Mouse (Mus musculus) neutrophil, adult 5-6 weeks (primary cell): Measurements from ENCODE around the gene Defb5. TPM values are rescaled to one million over a fixed set of nuclear protein-coding genes. Genes with fewer than 3 reads are reported as not detected.
"Not testable (repeated sequence)": the region's sequence is repeated elsewhere in the genome, so short reads cannot be mapped to it uniquely, and the experiment has no call there.

ENCODE experiments used
- ATAC-seq: fragments of 151-379, 151-347 bp; 2 replicates; pipeline ENCODE4 v1.8.0; 2017; ENCODE audit warnings: mild to moderate bottlenecking, moderate TSS enrichment; ENCODE audit not compliant: insufficient number of reproducible peaks, poor library complexity, low FRiP score, severe bottlenecking; ENCODE audit errors: extremely low read depth
- total RNA-seq: library from RNA; stranded (forward); fragments of 200-1000 nt; gene quantifications from 2 replicates; pipeline ENCODE4 v1.2.3, GENCODE M21; 2017

Defb5 gene
- not detected in 2 replicates for total RNA-seq

DNA sequence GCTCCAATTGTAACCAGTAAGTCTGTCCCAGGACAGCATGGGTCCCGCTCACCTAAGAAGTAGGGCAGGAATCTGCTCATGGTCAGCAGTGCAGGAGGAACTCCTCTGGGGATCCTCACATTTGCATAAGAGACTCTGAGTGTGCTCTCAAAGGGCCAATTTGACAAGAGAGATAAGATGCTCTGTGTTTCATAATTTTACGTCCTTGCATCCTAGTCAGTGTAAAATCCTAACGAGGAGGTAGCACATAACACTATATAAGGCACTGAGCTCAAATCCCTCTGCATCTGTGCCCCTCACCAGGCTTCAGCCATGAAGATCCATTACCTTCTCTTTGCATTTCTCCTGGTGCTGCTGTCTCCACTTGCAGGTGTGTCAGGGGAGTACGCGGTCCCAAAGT lies at the start of gene Defb5:
TSS of gene Defb5 (plus strand) at position 301 of the 400 bp plus-strand sequence.
- ATAC-seq, result no peak

DNA sequence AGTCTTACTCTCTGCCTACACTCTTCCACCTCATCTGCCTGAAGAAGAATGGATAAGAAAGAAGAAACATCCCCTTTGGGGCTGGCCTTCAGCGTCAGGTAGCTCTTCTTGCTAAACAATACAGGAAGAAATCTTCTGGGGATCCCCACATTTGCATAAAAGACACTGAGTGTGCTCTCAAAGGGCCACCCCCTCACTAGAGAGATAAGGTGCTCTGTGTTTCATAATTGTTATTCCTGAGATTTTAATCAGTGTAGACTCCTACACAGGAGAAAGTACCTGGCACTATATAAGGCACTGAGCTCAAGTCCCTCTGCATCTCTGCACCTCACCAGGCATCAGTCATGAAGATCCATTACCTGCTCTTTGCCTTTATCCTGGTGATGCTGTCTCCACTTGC lies 22.2 kb upstream of the Defb5 start, which contains the start of gene Defb6:
TSS of gene Defb6 (plus strand) at position 318 of the 400 bp plus-strand sequence.
- no peak for ATAC-seq

DNA sequence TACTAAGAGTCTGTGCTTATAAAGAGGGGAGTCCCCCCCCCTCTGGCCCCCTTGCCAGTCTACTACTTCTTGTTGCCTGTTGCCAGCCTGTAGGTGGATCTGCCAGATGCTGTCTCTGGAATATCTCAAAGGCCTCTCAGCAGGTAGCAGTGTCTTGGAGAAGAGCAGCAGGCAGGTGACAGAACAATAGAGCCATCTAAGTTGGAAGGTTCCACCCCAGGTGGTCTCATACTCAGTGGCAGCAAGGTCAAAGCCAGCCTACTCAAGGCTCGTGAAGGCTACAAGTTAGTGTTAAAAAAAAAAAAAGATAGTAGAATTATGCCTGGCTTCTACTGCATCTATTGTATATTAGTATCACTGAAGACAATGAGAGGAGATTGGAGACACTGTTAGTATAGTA lies 9.3 kb upstream of the Defb5 start:
- ATAC-seq, result no peak

DNA sequence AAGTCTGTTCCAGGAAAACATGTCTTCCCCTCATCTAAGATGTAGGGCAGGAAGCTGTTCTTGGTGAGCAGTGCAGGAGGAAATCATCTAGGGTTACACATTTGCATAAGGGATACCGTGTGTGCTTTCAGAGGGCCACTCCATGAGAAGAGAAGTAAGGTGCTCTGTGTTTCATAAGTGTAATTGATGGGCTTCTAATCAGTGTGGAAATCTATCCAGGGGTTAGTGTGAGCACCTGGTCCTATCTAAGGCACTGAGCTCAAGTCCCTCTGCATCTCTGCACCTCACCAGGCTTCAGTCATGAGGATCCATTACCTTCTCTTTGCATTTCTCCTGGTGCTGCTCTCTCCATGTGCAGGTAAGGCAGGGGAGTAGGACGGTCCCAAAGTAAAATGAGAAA lies 7.8 kb upstream of the Defb5 start, which contains the start of gene Defb46:
TSS of gene Defb46 (plus strand) at position 301 of the 400 bp plus-strand sequence.
- ATAC-seq, result no peak

DNA sequence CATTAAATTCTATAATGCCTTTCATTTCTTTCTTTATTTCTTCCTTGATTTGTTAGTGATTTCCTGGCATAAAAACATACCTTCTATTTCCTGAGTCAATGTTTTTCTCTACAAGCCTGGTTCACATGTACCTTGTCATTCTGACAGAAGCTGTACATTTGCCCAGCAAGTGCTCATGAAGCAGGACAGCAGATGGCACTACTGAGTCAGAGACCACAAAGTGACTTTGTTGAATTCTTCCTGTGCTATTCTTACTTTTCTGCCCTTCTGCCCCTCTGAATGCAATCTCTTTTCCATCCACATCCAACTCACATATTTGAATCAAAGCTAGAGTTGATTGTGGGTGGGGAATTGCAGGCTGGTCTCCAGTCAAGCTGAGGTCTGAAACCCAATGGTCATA lies 10.8 kb downstream of the Defb5 start:
- no peak for ATAC-seq

DNA sequence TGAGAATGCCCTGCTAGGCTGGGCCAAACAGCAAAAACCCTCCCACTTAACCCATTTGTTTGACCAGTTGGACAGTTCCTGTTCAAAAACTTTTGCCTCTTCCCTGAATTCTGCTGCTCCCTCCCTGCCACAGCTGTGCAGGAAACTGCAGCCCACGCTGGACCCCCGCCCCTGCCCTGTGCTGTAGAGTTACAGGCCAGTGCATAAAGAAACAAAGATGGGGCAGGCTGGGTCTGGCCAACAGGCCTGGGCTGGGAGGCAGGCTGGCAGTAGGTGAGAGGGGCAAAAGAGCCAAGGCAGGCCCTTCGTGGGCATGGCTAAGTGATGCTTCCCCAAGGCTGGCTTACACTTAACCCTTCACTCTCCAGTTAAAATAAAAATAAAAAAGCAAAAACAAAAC lies 12.3 kb downstream of the Defb5 start:
- ATAC-seq, result no peak

DNA sequence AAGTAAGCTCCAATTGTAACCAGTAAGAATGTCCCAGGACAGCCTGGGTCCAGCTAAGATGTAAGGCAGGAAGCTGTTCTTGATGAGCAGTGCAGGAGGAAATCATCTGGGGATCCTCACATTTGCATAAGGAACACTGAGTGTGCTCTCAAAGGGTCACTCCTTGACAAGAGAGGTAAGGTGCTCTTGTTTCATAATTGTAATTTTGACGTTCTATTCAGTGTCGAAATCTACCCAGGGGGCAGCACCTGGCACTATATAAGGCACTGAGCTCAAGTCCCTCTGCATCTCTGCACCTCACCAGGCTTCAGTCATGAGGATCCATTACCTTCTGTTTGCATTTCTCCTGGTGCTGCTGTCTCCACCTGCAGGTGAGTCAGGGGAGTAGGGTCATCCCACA lies 45.7 kb downstream of the Defb5 start, which contains the start of gene Defb3:
TSS of gene Defb3 (plus strand) at position 301 of the 400 bp plus-strand sequence.
- ATAC-seq, result not testable (repeated sequence)

DNA sequence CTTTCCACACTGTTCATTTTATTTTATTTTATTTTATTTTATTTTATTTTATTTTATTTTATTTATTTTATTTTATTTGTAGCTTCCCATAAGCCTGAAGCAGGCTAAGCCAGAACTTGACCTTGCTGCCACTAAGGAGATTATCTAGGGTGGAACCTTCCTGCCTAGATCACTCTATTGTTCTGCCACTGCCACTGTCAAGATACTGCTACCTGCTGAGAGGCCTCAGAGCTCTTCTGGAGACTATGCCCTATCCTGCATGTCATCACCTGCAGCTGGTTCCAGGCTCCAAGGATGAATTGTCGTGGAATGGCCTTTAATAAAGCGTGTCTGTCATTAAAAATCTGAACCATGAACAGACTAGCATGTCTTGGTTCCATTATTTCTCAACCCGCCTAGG lies 51.0 kb downstream of the Defb5 start:
- not testable (repeated sequence) for ATAC-seq

Other genes starting within 250 kb of the Defb5 start
- gene Defb38, start 221.0 kb upstream of the Defb5 start, total RNA-seq, result not detected in 2 replicates
- gene Defb39, start 182.8 kb upstream of the Defb5 start, total RNA-seq, result not detected in 2 replicates
- gene Defb12, start 132.7 kb upstream of the Defb5 start, total RNA-seq, result not detected in 2 replicates
- not detected in 2 replicates for gene Defb34, start 123.8 kb upstream of the Defb5 start, total RNA-seq
- 4.5 TPM in 1 of 2 replicates, not detected in the other for gene Gm45826, start 106.8 kb upstream of the Defb5 start, total RNA-seq
- gene Defb14, start 53.2 kb upstream of the Defb5 start, total RNA-seq, result 7.0 TPM in 1 of 2 replicates, not detected in the other
- gene Defb4, start 48.9 kb upstream of the Defb5 start, total RNA-seq, result not detected in 2 replicates
- not detected in 2 replicates for gene Defb6, start 22.1 kb upstream of the Defb5 start, total RNA-seq
- not detected in 2 replicates for gene Defb46, start 7.7 kb upstream of the Defb5 start, total RNA-seq
- not detected in 2 replicates for gene Defb3, start 45.8 kb downstream of the Defb5 start, total RNA-seq
- not detected in 2 replicates for gene Defb8, start 200.0 kb downstream of the Defb5 start, total RNA-seq
- not detected in 2 replicates for gene Defb7, start 247.5 kb downstream of the Defb5 start, total RNA-seq